Mouse (Mus musculus) 416B (cell line): ENCODE measurements around the gene Sit1.

Experiments used
- DNase-seq: peaks from one replicate; pipeline ENCODE4 v3.0.0; 2011; ENCODE audit warnings: low read depth

The Sit1 gene

DNA sequence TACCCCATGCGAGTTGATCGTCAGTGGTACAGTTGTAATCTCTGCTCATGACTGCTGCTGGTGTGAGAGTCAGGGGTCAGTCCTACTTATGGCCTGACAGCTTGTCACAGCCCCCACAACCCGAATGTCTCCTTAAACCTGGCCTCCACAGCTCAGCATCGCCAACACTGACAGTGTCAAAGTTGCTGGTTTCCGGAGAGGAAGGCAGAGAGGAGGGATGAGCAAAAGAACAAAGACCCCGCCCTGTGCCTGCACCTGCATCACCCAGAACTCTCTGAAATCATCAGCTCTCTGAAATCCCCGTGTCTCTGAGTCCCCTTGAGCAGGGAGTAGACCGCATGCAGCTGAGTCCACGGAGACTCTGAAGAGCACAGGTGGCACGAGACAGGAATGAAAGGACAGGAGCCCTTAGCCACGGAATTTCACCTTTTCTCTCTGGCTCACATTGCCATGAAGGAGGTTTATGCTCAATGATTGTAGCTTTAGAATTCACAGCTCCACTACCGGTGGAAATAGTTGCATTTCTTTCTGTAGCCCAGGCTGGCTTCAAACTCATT is at the start of gene Sit1:
TSS of gene Sit1 (minus strand) at position 200 of the 557 bp plus-strand sequence.
- no peak for DNase-seq

GRCm38 (mm10) chr4:43533270-43533669 is 49.7 kb upstream of the Sit1 start:
- DNase-seq = no peak

GRCm38 (mm10) chr4:43530581-43530980 is 47.0 kb upstream of the Sit1 start:
- DNase-seq = peak; percentile 89

GRCm38 (mm10) chr4:43530081-43530501 is 46.6 kb upstream of the Sit1 start:
- DNase-seq = no peak

DNA sequence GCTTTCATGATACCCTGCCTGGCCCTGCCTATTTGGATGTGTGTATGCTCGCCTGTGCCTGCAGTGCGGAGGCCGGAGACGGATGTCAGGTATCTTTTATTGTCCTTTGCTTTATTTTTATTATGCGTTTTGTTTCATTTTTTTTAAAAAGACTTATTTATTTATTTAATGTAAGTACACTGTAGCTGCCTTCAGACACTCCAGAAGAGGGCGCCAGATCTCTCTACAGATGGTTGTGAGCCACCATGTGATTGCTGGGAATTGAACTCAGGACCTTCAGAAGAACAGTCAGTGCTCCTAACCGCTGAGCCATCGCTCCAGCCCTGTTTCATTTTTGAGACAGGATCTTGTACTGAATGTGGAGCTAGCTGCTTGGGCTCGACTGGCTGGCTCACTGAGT is 45.0 kb upstream of the Sit1 start:
- DNase-seq = peak; percentile 44

GRCm38 (mm10) chr4:43527880-43528279 is 44.3 kb upstream of the Sit1 start:
- peak; percentile 70 for DNase-seq

DNA sequence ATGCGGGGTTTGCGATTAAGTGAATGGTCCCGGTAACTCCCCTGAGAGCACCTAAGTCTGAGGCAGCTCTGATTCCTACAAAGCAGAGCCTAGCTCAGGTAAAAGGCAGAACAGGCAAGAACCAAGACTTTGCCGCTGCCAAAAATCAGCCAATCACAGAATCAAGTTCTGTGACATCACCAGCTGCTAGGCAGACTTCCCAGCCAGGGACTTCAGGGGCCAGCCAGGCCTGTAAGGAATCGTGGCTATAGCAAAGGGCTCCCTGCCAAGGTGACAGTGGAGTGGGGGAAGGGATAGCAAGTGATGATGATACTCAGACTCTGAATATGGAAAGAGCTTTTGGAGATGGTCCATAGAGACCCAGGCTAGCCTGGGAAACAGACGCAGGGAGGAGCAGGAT is 36.4 kb upstream of the Sit1 start:
- peak; percentile 80 for DNase-seq

- DNase-seq = no peak
Observed at GRCm38 (mm10) chr4:43519551-43519950, 36.0 kb upstream of the Sit1 start.

- DNase-seq = peak; percentile 68
Observed at GRCm38 (mm10) chr4:43515764-43516708, 32.5 kb upstream of the Sit1 start.

GRCm38 (mm10) chr4:43513791-43514190 is 30.3 kb upstream of the Sit1 start:
- DNase-seq = no peak

DNA sequence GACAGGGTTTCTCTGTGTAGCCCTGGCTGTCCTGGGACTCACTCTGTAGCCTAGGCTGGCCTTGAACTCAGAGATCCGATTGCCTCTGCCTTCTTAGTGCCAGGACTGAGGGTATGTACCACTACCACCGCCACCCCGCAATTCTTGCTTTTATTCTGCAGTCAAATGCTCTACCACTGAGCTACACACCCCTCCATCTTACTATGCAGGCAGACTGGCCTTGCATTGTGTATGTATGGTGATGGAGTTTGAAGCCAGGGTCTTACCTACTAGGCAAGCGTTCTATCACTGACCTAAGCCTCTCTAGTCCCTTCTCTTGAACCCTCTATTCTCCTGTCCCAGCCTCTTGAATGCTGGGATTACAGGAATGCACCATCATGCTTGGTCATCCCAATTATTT is 29.8 kb upstream of the Sit1 start:
- no peak for DNase-seq

DNA sequence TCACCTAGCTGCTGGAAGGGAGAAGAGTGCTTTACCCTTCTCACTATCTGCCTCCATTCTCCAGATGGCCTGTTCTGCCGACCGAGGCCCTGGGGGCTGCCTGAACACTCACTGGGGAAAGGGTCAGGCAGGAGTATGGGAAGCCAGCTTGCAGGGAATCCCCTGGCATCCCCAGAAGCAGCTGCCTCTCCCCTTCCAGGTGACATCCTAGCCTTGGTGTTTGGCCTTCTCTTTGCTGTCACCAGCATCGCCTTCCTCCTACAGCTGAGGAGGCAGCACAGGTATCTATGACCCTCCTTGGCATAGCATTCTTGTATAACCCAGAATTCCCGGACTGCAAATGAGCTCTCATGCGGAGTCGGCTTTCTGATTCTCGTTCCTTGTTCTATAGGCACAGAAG is 29.1 kb upstream of the Sit1 start:
- no peak for DNase-seq

- no peak for DNase-seq
Observed at GRCm38 (mm10) chr4:43511675-43512454, 28.3 kb upstream of the Sit1 start.

DNA sequence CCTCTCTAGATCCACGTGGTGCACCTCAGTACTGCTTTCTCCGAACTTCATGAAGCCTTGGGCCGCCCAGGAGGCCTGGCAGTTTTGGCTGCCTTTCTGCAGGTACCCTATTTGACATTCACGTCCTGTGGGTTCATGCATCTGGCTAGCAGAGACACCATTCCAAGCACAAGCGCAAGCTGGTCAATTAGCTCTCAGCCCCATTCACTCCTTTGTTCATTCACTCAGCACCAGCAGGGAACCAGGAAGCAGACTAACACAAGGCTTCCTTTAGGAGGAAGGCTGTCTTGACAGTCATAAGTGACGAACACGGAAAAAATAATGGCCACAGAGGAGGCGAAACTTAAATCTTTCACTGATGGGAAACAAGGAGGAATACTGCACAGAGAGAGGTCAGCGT is 25.6 kb upstream of the Sit1 start:
- peak; percentile 73 for DNase-seq

- DNase-seq = peak; percentile 94
Observed at GRCm38 (mm10) chr4:43508666-43508997, 25.1 kb upstream of the Sit1 start.

DNA sequence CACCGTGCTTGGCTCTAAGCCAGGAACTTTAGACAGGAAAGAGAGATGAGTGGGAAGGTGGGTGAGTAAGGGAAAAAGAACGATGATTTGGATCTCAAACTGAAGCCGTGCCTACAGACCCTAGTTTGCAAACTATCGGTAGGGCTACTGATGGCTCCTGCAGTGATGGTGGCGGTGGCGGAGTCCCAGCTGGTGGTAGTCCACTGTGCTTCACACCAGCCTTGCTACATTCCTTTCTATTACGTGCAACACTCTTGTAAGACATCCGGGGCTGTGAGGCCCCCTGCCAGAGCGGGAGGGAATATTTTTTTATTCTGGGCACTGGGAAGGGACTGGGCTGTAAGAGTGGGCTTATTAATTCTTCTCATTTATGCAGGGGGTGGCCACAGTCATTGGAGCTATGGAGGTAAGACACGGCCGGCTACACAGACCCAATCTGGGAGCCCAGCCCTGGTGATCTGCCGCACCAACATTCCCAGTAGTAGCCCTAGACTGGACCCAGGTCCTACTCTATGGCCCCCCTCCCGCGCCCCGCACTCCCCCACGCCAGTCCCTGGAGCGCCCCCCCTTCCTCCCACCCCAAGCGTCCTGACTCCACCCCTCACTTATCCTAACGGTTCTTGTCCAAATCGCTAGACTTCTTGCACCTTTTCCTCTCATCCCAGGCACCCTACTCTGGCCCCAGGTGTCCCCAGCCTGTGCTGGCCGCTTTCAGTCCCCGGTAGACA is 24.6 kb upstream of the Sit1 start:
- peak; percentile 54 for DNase-seq

DNA sequence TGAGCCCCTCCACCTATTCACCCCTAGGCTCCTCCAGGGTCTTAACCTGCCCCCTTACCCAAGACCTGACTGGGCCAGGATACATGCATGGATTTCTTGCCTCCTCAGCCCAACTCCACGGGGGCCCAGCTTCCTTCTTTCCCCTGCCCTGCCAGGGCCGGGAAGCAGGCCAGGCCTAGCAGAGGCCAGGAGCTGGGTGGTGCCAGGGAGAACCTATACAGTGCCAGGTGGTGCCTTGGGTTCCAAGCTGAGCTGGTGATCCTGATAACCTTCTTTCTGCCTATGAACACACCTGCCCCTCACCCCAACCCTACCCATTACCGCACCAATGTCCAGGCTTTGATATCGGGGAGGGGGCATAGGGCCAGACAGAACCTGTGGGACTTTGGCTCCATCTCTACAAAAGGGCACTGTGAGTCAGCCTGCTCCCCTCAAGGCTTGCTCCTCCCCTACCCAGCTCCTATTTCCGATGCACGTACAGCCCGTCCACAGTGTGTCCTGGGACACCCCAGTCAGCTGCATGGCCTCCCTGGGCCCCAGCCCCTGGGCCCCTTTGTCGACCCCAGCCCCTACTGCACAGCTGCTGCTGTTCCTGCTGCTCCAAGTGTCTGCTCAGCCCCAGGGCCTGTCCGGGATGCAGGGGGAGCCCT is 23.1 kb upstream of the Sit1 start, which contains the start of gene Car9:
TSS of gene Car9 (plus strand) at position 431 of the 650 bp plus-strand sequence.
- no peak for DNase-seq

DNA sequence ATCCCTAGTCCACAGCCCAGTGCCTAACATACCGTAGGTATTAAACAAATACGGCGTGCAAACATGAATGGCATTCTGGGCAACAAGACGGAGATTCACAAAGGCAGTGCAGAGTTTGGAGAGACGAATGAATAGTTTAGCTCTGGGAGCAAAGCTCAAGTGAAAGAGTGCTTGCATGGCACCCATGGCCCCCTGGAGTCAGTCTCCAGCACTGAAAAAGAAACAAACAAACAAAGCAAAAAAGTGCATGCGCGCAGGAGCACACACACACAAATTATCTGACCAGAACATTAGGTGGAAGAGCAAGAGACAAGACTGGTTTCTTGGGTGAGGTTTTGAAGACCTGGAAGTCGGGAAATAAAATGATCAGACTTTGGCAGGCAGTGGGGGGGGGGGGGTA is 22.5 kb upstream of the Sit1 start:
- DNase-seq = no peak

GRCm38 (mm10) chr4:43504269-43504668 is 20.7 kb upstream of the Sit1 start:
- peak; percentile 98 for DNase-seq

DNA sequence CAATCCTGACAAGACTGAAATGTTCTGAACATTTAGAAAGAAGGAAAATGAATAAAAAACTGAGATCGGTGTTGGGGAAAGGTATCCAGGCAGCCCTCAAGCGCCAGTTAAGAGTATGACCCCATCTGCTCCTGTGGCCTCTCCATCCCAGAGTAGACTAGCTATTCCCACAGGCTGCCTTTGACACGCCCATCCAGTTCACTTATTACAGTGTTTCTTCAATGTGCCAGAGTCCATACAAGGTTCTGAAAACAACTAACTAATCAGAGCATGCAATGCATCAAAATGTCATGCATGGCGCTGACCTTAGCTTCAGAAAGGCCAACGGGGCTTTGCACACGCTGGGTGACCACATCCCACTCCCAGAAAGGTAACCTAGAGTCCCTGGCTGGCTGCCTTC is 20.0 kb upstream of the Sit1 start:
- no peak for DNase-seq

GRCm38 (mm10) chr4:43503041-43503440 is 19.5 kb upstream of the Sit1 start:
- no peak for DNase-seq
